In the genomic region with DNA sequence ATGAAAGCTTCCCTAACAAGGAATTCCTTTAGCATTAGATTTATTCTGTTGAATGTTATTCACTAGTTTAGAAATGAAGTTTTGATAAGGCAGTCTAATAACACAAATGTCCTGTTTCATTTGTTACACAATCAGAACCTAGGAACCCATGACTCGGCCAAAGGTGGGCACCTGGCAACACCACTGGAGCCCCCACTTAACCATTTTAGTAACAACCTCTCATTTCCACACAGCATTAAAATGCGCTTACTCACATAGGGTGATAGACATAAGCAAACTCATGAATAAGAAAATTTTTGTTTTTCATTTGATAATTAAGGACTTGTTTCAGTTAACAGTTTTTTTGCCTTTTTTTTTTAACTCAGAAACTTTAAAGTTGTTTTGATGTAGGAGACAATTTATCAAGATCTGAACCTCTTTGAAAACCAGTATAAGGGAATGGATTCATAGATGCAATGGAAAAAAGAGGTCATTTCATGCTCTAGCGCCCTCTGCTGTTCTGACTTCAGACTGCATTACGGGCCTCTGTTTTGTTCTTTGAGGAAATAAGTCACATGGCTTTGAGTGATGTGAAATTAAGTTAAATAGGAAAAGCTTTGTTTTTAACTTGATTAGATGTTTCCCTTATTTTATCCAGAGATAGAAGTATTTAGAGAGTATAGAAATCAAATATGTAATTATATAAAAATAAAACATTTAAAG, we compare ENCODE assay signal across 9 mouse cellular contexts. TPM values are rescaled to one million over a fixed set of nuclear protein-coding genes. Genes with fewer than 3 reads are reported as not detected.
A peak's percentile ranks its signal among the peaks of the same experiment; 100 is the strongest.
DNase-seq lines count a peak whose midpoint lies in the region; ATAC-seq and TF ChIP-seq lines count a peak whose summit lies in the region.
"Had no signal": no experiment of that assay in that cellular context is flagged by ENCODE, and none has a peak within 500 bp of the region (broad histone marks: within the 10 kb centered on the region; RNA-seq: fewer than 3 reads in every experiment).

No protein-coding gene starts in this region.

- WGBS in forebrain, embryonic 11.5 days: 52% methylated on average over 4 of the region's 4 CpGs
- WGBS in forebrain, embryonic 13.5 days: 48% methylated on average over 4 of the region's 4 CpGs

- H3K4me2 ChIP-seq in forebrain, embryonic 11.5 days (ENCODE audit: low read depth, low read length, severe bottlenecking): no peak overlapping the region
- no peak overlapping the region for H3K4me2 ChIP-seq in forebrain, embryonic 13.5 days
- H3K4me2 ChIP-seq: lung, embryonic 15.5 days had no signal

- no peaks in the 10 kb centered on the region for H3K9me3 ChIP-seq in forebrain, embryonic 11.5 days (ENCODE audit: control insufficient read depth, low read length)
- no peaks in the 10 kb centered on the region for H3K9me3 ChIP-seq in forebrain, embryonic 13.5 days (replicated peaks)
- H3K9me3 ChIP-seq: lung, embryonic 15.5 days had no signal

- no peak overlapping the region for H3K9ac ChIP-seq in forebrain, embryonic 11.5 days (ENCODE audit: low read length)
- H3K9ac ChIP-seq in forebrain, embryonic 13.5 days: no peak overlapping the region
- H3K9ac ChIP-seq: lung, embryonic 15.5 days had no signal

- in situ Hi-C loops in Patski (cut with MboI; ENCODE audit: low pct_unique_long_range_greater_than_20kb): no loop called here

- CTCF ChIA-PET in Patski (lab: Charles Lee): interaction anchor here (0.7 to 2.4 kb wide), 7 partner anchors 10 to 27 kb away, joined by 3 to 13 read pairs (median 3); partner anchors contain the start of gene Echdc1

- H3K27me3 ChIP-seq in forebrain, embryonic 11.5 days (ENCODE audit: control insufficient read depth, insufficient read depth, low read length): no peaks in the 10 kb centered on the region
- no peaks in the 10 kb centered on the region for H3K27me3 ChIP-seq in forebrain, embryonic 13.5 days
- H3K27me3 ChIP-seq in Patski: no peaks in the 10 kb centered on the region
- H3K27me3 ChIP-seq: lung, embryonic 15.5 days had no signal

- POLR2A ChIA-PET in Patski (lab: Charles Lee): no interaction called here

- ATAC-seq in forebrain, embryonic 11.5 days (replicated peaks; ENCODE audit: low FRiP score): peak; percentile 40; the same call in 1 of the 2 replicates
- ATAC-seq in forebrain, embryonic 13.5 days: no peak; the same call in 1 of the 2 replicates
- ATAC-seq in Patski: no peak

- TF ChIP-seq CTCF in Patski (IDR thresholded peaks at IDR 0.05): peak; percentile 70

- H3K4me1 ChIP-seq in forebrain, embryonic 11.5 days (replicated peaks; ENCODE audit: control insufficient read depth, insufficient read depth, low read length): no peaks in the 10 kb centered on the region
- H3K4me1 ChIP-seq in forebrain, embryonic 13.5 days: no peaks in the 10 kb centered on the region
- H3K4me1 ChIP-seq: lung, embryonic 15.5 days had no signal

- no peak overlapping the region for H3K27ac ChIP-seq in forebrain, embryonic 11.5 days (ENCODE audit: low read depth, low read length)
- H3K27ac ChIP-seq in forebrain, embryonic 13.5 days: no peak overlapping the region
- H3K27ac ChIP-seq: lung, embryonic 15.5 days had no signal

- H3K36me3 ChIP-seq in forebrain, embryonic 11.5 days (ENCODE audit: control insufficient read depth, insufficient read depth, low read length): no peaks in the 10 kb centered on the region
- peaks cover 13% of the 10 kb centered on the region for H3K36me3 ChIP-seq in forebrain, embryonic 13.5 days (ENCODE audit: poor library complexity, severe bottlenecking)
- H3K36me3 ChIP-seq: lung, embryonic 15.5 days had no signal

- DNase-seq in forebrain, embryonic 11.5 days (ENCODE audit: low spot score): peak; percentile 83
- DNase-seq in Patski (ENCODE audit: low read depth, low spot score): no peak
- DNase-seq in cerebellum, adult 9-11 months: peak; percentile 20
- DNase-seq in gastrocnemius, adult 8-10 months (ENCODE audit: low spot score in 2 of 2): peak; percentile 21 to 39
- peak; percentile 74 to 76 for DNase-seq in kidney, postnatal 4 days
- DNase-seq in lung, postnatal 10 days: peak; percentile 74
- peak; percentile 32 to 42 for DNase-seq in right cerebral cortex, postnatal 36 days (ENCODE audit: low spot score in 2 of 2)

- no peak overlapping the region for H3K4me3 ChIP-seq in forebrain, embryonic 11.5 days (ENCODE audit: low read depth, low read length)
- H3K4me3 ChIP-seq in forebrain, embryonic 13.5 days: no peak overlapping the region
- H3K4me3 ChIP-seq: lung, embryonic 15.5 days had no signal

RNA-seq across cellular contexts. Expression of gene Rnf146, which starts 23.7 kb away (rescaled TPM):
- polyA plus RNA-seq in forebrain, embryonic 11.5 days (2014; fragmentation: Nextera tagmentation; extraction: Ambion mirVana): 56.5 and 62.1 TPM in 2 replicates
- 80.5 and 86.1 TPM in 2 replicates for polyA plus RNA-seq in forebrain, embryonic 13.5 days (2015; fragmentation: Nextera tagmentation; extraction: Ambion mirVana)
- 43.2 TPM for polyA plus RNA-seq in Patski (2021)
- total RNA-seq in gastrocnemius, adult 8-10 months (2022): 10 to 100 TPM; 47.5 to 60.5 (median 59.5) TPM

RNA-seq across cellular contexts. Expression of gene Echdc1, which starts 25.5 kb away (rescaled TPM):
- polyA plus RNA-seq in forebrain, embryonic 11.5 days (2014; fragmentation: Nextera tagmentation; extraction: Ambion mirVana): 29.4 and 32.2 TPM in 2 replicates
- polyA plus RNA-seq in forebrain, embryonic 13.5 days (2015; fragmentation: Nextera tagmentation; extraction: Ambion mirVana): 21.2 and 24.3 TPM in 2 replicates
- polyA plus RNA-seq in Patski (2021): 41.9 TPM
- total RNA-seq in gastrocnemius, adult 8-10 months (2022): 10 to 100 TPM; 33.3 to 38.7 (median 35.1) TPM
